Mouse (Mus musculus) hindbrain, embryonic 11.5 days (tissue): ENCODE measurements around the gene Wdr63. TPM values are rescaled to one million over a fixed set of nuclear protein-coding genes. Genes with fewer than 3 reads are reported as not detected.

ENCODE experiments used
- ATAC-seq: fragments of 200-750 bp; cut with Nextera tagmentation; 2 replicates; pipeline ENCODE4 v1.8.0; 2017; ENCODE audit warnings: mild to moderate bottlenecking, moderate TSS enrichment, moderate library complexity; ENCODE audit not compliant: low FRiP score
- DNase-seq: peaks from one replicate; pipeline ENCODE4 v3.0.0-alpha.2; 2015; ENCODE audit warnings: low spot score
- H3K27ac ChIP-seq: fragments of 300-500 bp; sonication (generic); 2 replicates; pipeline ENCODE4 v1.5.1; 2014; ENCODE audit warnings: mild to moderate bottlenecking, low read depth, low read length
- H3K27me3 ChIP-seq: fragments of 300-500 bp; sonication (generic); 2 replicates; pipeline ENCODE4 v1.6.1; 2014; ENCODE audit warnings: mild to moderate bottlenecking, low read length, moderate library complexity, mixed read lengths; ENCODE audit not compliant: control insufficient read depth, insufficient read depth
- H3K36me3 ChIP-seq: fragments of 300-500 bp; sonication (generic); 2 replicates; pipeline ENCODE4 v1.6.1; 2014; ENCODE audit warnings: mild to moderate bottlenecking, low read length, moderate library complexity, mixed read lengths; ENCODE audit not compliant: control insufficient read depth, insufficient read depth
- H3K4me1 ChIP-seq: fragments of 300-500 bp; sonication (generic); replicated peaks from 2 replicates; pipeline ENCODE4 v1.6.1; 2014; ENCODE audit warnings: low read length, mixed read lengths; ENCODE audit not compliant: control insufficient read depth, insufficient read depth
- H3K4me2 ChIP-seq: fragments of 300-500 bp; sonication (generic); replicated peaks from 2 replicates; pipeline ENCODE4 v1.6.1; 2014; ENCODE audit warnings: mild to moderate bottlenecking, low read depth, low read length
- H3K4me3 ChIP-seq: fragments of 300-500 bp; sonication (generic); 2 replicates; pipeline ENCODE4 v1.5.1; 2014; ENCODE audit warnings: low read depth, low read length
- H3K9ac ChIP-seq: fragments of 300-500 bp; sonication (generic); 2 replicates; pipeline ENCODE4 v1.6.1; 2014; ENCODE audit warnings: low read depth, low read length
- H3K9me3 ChIP-seq: fragments of 300-500 bp; sonication (generic); 2 replicates; pipeline ENCODE4 v1.6.1; 2016; ENCODE audit warnings: low read length; ENCODE audit not compliant: control insufficient read depth
- WGBS: fragments of 180-500 bp; shearing (Covaris S2); extraction: QIAGEN DNeasy Blood & Tissue Kit; methylation state at CpG from one replicate; pipeline ENCODE4 v1.1.7; 2014; 5-methylcytosine and 5-hydroxymethylcytosine counted together
- polyA plus RNA-seq: library from polyadenylated mRNA; unstranded; fragments of >200 nt; fragmentation: Nextera tagmentation; extraction: Ambion mirVana; gene quantifications from 2 replicates; pipeline ENCODE4 v1.2.1, GENCODE M21; 2014

Wdr63 gene
- polyA plus RNA-seq, 1 experiment from 2014 or later, result 1.0 TPM

GRCm38 (mm10) chr3:146037906-146038305, 70.0 kb downstream of the Wdr63 start:
- ATAC-seq (no peak; the same call in 1 of the 2 replicates), DNase-seq (no peak)
- Histone ChIP-seq H3K4me1 (no peaks in the 10 kb centered on the region), H3K9me3 (no peaks in the 10 kb centered on the region), H3K36me3 (no peaks in the 10 kb centered on the region), H3K27me3 (no peaks in the 10 kb centered on the region), H3K9ac (no peak overlapping the region), H3K27ac (no peak overlapping the region), H3K4me3 (no peak overlapping the region), H3K4me2 (no peak overlapping the region)
- 50% methylated on average over 15 of the region's 15 CpGs for WGBS

- WGBS, result 86% methylated on average over 5 of the region's 5 CpGs
- no peak for DNase-seq
These were observed 75.0 kb downstream of the Wdr63 start for GRCm38 (mm10) chr3:146032976-146033375.

GRCm38 (mm10) chr3:146030255-146030836, 77.6 kb downstream of the Wdr63 start:
- WGBS, result 26% methylated on average over 5 of the region's 5 CpGs
- Histone ChIP-seq H3K9me3 (no peaks in the 10 kb centered on the region), H3K4me3 (no peak overlapping the region), H3K36me3 (no peaks in the 10 kb centered on the region), H3K4me2 (no peak overlapping the region), H3K4me1 (no peaks in the 10 kb centered on the region), H3K27ac (no peak overlapping the region), H3K27me3 (no peaks in the 10 kb centered on the region), H3K9ac (no peak overlapping the region)
- no peak for ATAC-seq
- no peak for DNase-seq

More at GRCm38 (mm10) chr3:146032976-146033375, 75.0 kb downstream of the Wdr63 start:
- no peak for ATAC-seq
- no peaks in the 10 kb centered on the region for H3K9me3 ChIP-seq
- no peaks in the 10 kb centered on the region for H3K27me3 ChIP-seq
- H3K4me1 ChIP-seq, result no peaks in the 10 kb centered on the region
- H3K4me3 ChIP-seq, result no peak overlapping the region
- H3K27ac ChIP-seq, result no peak overlapping the region
- no peaks in the 10 kb centered on the region for H3K36me3 ChIP-seq
- H3K9ac ChIP-seq, result no peak overlapping the region
- no peak overlapping the region for H3K4me2 ChIP-seq

GRCm38 (mm10) chr3:146029234-146029633, 78.7 kb downstream of the Wdr63 start:
- ATAC-seq (no peak), DNase-seq (no peak)
- Histone ChIP-seq H3K27ac (no peak overlapping the region), H3K36me3 (no peaks in the 10 kb centered on the region), H3K4me1 (no peaks in the 10 kb centered on the region), H3K9me3 (no peaks in the 10 kb centered on the region), H3K27me3 (no peaks in the 10 kb centered on the region), H3K9ac (no peak overlapping the region), H3K4me2 (no peak overlapping the region), H3K4me3 (no peak overlapping the region)
- 77% methylated on average over 3 of the region's 3 CpGs for WGBS

GRCm38 (mm10) chr3:146028406-146028805, 79.5 kb downstream of the Wdr63 start:
- Histone ChIP-seq H3K4me3 (no peak overlapping the region), H3K36me3 (no peaks in the 10 kb centered on the region), H3K4me1 (no peaks in the 10 kb centered on the region), H3K4me2 (no peak overlapping the region), H3K27ac (no peak overlapping the region), H3K9ac (no peak overlapping the region), H3K27me3 (no peaks in the 10 kb centered on the region), H3K9me3 (no peaks in the 10 kb centered on the region)
- no peak for DNase-seq
- 87% methylated on average over 2 of the region's 2 CpGs for WGBS
- no peak for ATAC-seq

- H3K36me3 ChIP-seq, result no peaks in the 10 kb centered on the region
- H3K9ac ChIP-seq, result no peak overlapping the region
- no peaks in the 10 kb centered on the region for H3K27me3 ChIP-seq
- no peaks in the 10 kb centered on the region for H3K9me3 ChIP-seq
- ATAC-seq (no peak), DNase-seq (no peak)
- 60% methylated on average over 6 of the region's 6 CpGs for WGBS
- H3K4me2 ChIP-seq, result no peak overlapping the region
- no peak overlapping the region for H3K4me3 ChIP-seq
- no peaks in the 10 kb centered on the region for H3K4me1 ChIP-seq
- no peak overlapping the region for H3K27ac ChIP-seq
These were observed 80.8 kb downstream of the Wdr63 start for GRCm38 (mm10) chr3:146027116-146027515.

- Histone ChIP-seq H3K4me1 (no peaks in the 10 kb centered on the region), H3K9ac (no peak overlapping the region), H3K36me3 (no peaks in the 10 kb centered on the region), H3K4me3 (no peak overlapping the region), H3K4me2 (no peak overlapping the region), H3K27ac (no peak overlapping the region), H3K9me3 (no peaks in the 10 kb centered on the region), H3K27me3 (no peaks in the 10 kb centered on the region)
- ATAC-seq, result no peak
- DNase-seq, result no peak
- 94% methylated on average over 6 of the region's 6 CpGs for WGBS
These were observed 82.4 kb downstream of the Wdr63 start for GRCm38 (mm10) chr3:146025499-146025898.

- Histone ChIP-seq H3K9ac (no peak overlapping the region), H3K36me3 (no peaks in the 10 kb centered on the region), H3K27me3 (no peaks in the 10 kb centered on the region), H3K4me2 (no peak overlapping the region), H3K9me3 (no peaks in the 10 kb centered on the region), H3K4me3 (no peak overlapping the region), H3K27ac (no peak overlapping the region), H3K4me1 (no peaks in the 10 kb centered on the region)
- WGBS, result 92% methylated on average over 7 of the region's 7 CpGs
- ATAC-seq, result no peak
- no peak for DNase-seq
These were observed 83.2 kb downstream of the Wdr63 start for GRCm38 (mm10) chr3:146024746-146025145.

- Histone ChIP-seq H3K9ac (no peak overlapping the region), H3K27me3 (no peaks in the 10 kb centered on the region), H3K27ac (no peak overlapping the region), H3K4me2 (no peak overlapping the region), H3K4me1 (no peaks in the 10 kb centered on the region), H3K9me3 (no peaks in the 10 kb centered on the region), H3K36me3 (no peaks in the 10 kb centered on the region), H3K4me3 (no peak overlapping the region)
- WGBS, result 92% methylated on average over 9 of the region's 9 CpGs
- ATAC-seq, result no peak
- no peak for DNase-seq
These were observed 85.7 kb downstream of the Wdr63 start for GRCm38 (mm10) chr3:146022232-146022631.
